Mouse (Mus musculus) embryonic facial prominence, embryonic 10.5 days (tissue): ENCODE results near the gene Cfap58. TPM values are rescaled to one million over a fixed set of nuclear protein-coding genes. Genes with fewer than 3 reads are reported as not detected.

ENCODE experiments used
- DNase-seq: peaks from one replicate; pipeline ENCODE4 v3.0.0-alpha.2; 2017; ENCODE audit warnings: low spot score
- H3K27ac ChIP-seq: fragments of 300-500 bp; sonication (generic); replicated peaks from 2 replicates; pipeline ENCODE4 v1.5.1; 2016; ENCODE audit warnings: mild to moderate bottlenecking
- H3K27me3 ChIP-seq: fragments of 300-500 bp; sonication (generic); replicated peaks from 2 replicates; pipeline ENCODE4 v1.6.1; 2016; ENCODE audit warnings: low read depth, mild to moderate bottlenecking; ENCODE audit not compliant: poor library complexity, severe bottlenecking
- H3K36me3 ChIP-seq: fragments of 300-500 bp; sonication (generic); replicated peaks from 2 replicates; pipeline ENCODE4 v1.6.1; 2016; ENCODE audit warnings: mild to moderate bottlenecking, moderate library complexity
- H3K4me1 ChIP-seq: fragments of 300-500 bp; sonication (generic); 2 replicates; pipeline ENCODE4 v1.6.1; 2016
- H3K4me3 ChIP-seq: fragments of 300-500 bp; sonication (generic); 2 replicates; pipeline ENCODE4 v1.5.1; 2016; ENCODE audit warnings: mild to moderate bottlenecking, moderate library complexity
- H3K9me3 ChIP-seq: fragments of 300-500 bp; sonication (generic); 2 replicates; pipeline ENCODE4 v1.6.1; 2016; ENCODE audit warnings: mild to moderate bottlenecking
- WGBS: fragments of 180-500 bp; shearing (Covaris S2); methylation state at CpG from one replicate; pipeline ENCODE4 v1.1.7; 2016; 5-methylcytosine and 5-hydroxymethylcytosine counted together
- polyA plus RNA-seq: library from polyadenylated mRNA; unstranded; fragments of >200 nt; fragmentation: Nextera tagmentation; extraction: Ambion mirVana; gene quantifications from 2 replicates; pipeline ENCODE4 v1.2.1, GENCODE M21; 2016

Cfap58 gene
- polyA plus RNA-seq, 1 experiment from 2014 or later = not detected

DNA sequence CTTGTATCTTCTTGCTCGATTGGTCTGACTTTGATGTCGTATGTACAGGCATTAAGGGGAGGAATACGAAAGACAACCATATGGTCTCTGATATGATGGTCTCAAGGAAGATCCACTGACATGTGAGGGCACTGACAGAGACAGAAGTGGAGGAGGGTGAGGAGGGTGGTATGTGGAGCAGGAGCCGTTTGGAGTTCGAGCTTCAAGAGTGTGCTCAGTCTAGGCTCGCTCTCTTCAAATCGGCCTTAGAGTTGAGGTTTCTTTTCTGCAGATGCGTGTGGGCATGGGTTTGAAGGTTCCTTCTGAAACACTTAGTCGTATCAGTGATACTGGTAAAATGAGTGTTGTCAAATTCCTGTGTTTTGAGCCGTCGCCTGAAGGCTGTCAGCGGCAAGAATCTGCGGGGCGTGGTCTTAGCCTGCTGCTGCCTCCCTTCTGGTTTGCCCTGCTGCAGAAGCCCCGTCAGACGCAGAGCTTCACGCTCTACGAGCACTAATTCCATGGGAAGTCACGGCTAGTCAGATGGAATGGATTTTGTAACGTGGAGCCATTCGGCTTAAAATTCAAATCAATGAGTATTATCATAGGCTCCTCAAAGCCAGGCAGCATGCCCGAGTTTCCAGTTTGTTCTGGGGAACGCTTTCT lies 9.5 kb downstream of the Cfap58 start:
- 51% methylated on average over 23 of the region's 23 CpGs for WGBS
- H3K9me3 ChIP-seq = no peaks in the 10 kb centered on the region
- no peaks in the 10 kb centered on the region; the same call in 1 of the 2 replicates for H3K27me3 ChIP-seq
- peaks cover 4% of the 10 kb centered on the region; the same call in 1 of the 2 replicates for H3K4me1 ChIP-seq
- H3K27ac ChIP-seq = no peak overlapping the region
- H3K4me3 ChIP-seq = no peak overlapping the region
- H3K36me3 ChIP-seq = no peaks in the 10 kb centered on the region
- DNase-seq = peak; percentile 29

DNA sequence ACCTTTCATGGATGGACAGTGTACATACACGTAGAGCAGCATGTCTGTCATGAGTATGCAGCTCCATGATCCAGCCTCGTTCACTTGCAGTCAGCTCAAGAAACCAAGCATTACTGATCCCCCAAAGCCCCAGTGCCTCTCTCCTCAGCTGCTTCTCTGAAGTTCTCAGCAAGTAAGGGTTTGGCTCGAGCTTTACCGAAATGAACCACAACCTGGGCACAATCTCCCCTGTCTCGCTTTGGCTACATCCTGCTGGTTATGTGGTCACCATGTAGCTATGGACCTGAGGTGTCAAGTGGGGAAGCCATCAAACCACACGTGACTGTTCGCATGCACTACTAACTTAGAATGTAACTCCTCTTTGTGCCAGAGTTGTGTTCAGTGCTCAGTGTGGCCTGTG lies 13.5 kb downstream of the Cfap58 start:
- DNase-seq = no peak
- no peak overlapping the region for H3K27ac ChIP-seq
- no peaks in the 10 kb centered on the region; the same call in 1 of the 2 replicates for H3K27me3 ChIP-seq
- H3K4me3 ChIP-seq = no peak overlapping the region
- H3K9me3 ChIP-seq = no peaks in the 10 kb centered on the region
- WGBS = 89% methylated on average over 7 of the region's 7 CpGs
- H3K36me3 ChIP-seq = no peaks in the 10 kb centered on the region
- H3K4me1 ChIP-seq = peaks cover 4% of the 10 kb centered on the region; the same call in 1 of the 2 replicates

DNA sequence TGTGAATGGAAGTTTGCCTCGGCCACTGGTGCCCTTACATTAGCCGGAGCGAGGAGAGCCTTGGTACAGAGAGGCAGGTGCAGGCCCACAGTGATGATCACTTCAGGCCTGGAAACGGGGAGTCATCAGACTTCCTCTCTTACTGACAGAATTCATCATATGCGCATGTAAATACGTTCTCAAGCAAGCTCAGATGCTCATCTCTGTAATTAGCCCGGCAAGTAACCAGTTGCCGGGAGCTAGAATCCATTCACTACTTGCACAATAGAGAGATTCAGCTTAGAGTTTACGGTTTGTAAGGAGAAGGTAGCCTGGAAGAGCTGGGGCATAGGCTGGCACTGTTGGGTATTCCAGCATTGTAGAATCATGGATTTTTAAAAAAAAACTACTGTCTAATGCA lies 15.7 kb downstream of the Cfap58 start:
- H3K9me3 ChIP-seq = no peaks in the 10 kb centered on the region
- WGBS = 65% methylated on average over 9 of the region's 9 CpGs
- H3K36me3 ChIP-seq = no peaks in the 10 kb centered on the region
- no peak for DNase-seq
- H3K27ac ChIP-seq = no peak overlapping the region
- H3K4me1 ChIP-seq = no peaks in the 10 kb centered on the region
- no peak overlapping the region for H3K4me3 ChIP-seq
- no peaks in the 10 kb centered on the region for H3K27me3 ChIP-seq

DNA sequence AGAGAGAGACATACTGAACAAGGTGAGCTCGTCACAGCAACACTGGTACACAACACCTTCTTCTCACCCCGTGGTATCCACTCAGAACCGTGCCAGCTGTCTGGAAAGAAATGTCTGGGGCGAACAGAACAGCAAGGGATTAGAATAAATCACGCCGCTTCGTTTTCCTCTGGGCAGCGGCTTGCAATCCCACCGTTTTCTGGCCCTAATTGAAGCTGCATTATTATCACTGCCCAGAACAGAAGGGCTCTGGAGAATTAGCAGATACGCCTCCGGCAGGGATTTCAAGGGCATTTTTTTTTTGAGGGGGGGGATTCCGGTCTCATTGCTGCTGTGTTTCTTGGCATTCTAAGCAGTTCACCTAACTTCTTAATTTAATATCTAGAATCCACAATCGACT lies 20.7 kb downstream of the Cfap58 start:
- Histone ChIP-seq H3K4me3 (no peak overlapping the region), H3K27me3 (no peaks in the 10 kb centered on the region), H3K9me3 (0 out of 2 replicates have a peak, but pooled peaks cover 2% of the 10 kb centered on the region), H3K36me3 (no peaks in the 10 kb centered on the region), H3K4me1 (no peaks in the 10 kb centered on the region), H3K27ac (no peak overlapping the region)
- DNase-seq = no peak
- 77% methylated on average over 13 of the region's 13 CpGs for WGBS

DNA sequence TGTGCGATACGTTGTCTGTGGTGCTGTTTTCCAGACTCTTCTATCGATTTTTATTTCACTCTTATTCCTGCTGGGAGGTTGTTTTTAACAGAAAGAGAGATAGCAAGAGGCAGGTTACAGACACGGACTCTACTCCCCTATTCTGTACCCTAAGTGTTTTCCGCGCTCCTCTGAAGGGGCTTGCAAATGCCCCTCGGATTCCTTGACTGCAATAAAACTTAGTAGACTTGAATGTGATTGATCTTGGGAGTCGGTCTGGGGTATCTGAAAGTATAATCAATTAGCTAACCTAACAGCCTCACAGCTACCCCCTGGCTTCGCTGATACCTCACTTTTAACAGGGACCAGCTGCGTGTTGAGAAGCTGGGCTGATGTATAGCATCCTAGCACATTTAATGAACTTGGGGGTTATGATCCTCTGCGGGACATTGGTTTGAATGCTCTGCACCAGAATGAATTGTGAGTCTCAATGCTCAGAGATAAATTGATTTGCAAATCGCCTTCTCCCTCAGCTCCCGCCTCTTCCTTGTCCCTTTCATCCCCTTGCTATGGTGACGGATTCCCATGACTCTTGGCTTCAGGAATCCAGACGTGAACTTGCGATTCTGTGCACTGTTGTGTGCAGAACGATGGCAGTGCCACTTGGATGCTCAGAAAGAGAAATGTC lies 31.7 kb downstream of the Cfap58 start:
- H3K4me3 ChIP-seq = no peak overlapping the region
- no peak overlapping the region for H3K27ac ChIP-seq
- no peak for DNase-seq
- H3K27me3 ChIP-seq = no peaks in the 10 kb centered on the region
- no peaks in the 10 kb centered on the region for H3K36me3 ChIP-seq
- WGBS = 76% methylated on average over 17 of the region's 17 CpGs
- no peaks in the 10 kb centered on the region for H3K9me3 ChIP-seq
- H3K4me1 ChIP-seq = no peaks in the 10 kb centered on the region

DNA sequence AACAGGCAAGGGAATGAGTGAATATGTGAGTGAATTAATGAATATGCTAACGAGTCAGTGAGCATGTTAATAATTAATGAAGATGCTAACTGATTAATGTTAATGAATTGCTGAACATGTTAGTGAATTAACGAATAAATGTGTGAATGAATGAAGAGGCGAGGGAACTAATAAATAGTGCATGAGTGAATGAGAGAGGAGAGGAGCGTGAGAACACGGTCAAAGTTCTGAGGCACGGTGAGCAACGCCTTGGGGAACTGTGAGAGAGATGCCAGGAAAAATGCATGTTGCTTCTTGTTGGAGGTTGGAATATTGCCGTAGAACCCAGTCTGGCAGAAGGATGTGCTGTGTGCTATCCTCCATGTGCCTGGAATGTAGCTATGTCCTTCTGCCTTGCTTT lies 33.6 kb downstream of the Cfap58 start:
- no peak for DNase-seq
- WGBS = 90% methylated on average over 8 of the region's 8 CpGs
- Histone ChIP-seq H3K27me3 (no peaks in the 10 kb centered on the region), H3K4me1 (no peaks in the 10 kb centered on the region), H3K9me3 (no peaks in the 10 kb centered on the region), H3K27ac (no peak overlapping the region), H3K36me3 (no peaks in the 10 kb centered on the region), H3K4me3 (no peak overlapping the region)

DNA sequence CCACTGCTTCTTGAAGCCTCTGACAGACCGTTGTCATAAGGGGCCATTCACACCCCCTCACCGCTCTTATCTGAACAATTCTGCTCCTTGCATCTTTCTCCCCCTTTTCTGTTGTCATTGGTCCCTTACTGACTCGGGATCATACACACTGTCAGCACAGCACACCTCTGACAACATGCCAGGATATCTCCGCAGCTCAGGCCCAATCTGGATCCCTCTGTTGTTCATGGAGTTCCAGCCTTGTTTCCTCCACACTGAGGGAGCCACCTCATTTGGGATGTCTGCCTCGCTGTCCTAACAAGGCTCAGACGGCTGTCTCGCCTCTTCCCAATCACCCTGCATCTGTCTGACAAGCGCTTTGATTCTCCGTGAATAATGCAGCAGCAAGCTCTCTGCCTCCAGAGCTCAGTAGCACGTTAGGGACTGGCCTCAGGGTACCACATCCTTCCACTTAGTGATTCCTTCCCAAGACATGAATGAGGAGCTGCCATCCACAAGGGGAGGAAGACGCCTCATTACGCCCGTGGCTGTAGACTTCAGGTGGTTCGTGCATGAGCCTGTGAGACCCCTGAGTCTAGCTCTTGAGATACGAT lies 40.7 kb downstream of the Cfap58 start:
- Histone ChIP-seq H3K36me3 (no peaks in the 10 kb centered on the region), H3K27me3 (no peaks in the 10 kb centered on the region), H3K27ac (no peak overlapping the region), H3K4me1 (no peaks in the 10 kb centered on the region), H3K9me3 (no peaks in the 10 kb centered on the region), H3K4me3 (no peak overlapping the region)
- DNase-seq = no peak
- WGBS = 73% methylated on average over 15 of the region's 15 CpGs

DNA sequence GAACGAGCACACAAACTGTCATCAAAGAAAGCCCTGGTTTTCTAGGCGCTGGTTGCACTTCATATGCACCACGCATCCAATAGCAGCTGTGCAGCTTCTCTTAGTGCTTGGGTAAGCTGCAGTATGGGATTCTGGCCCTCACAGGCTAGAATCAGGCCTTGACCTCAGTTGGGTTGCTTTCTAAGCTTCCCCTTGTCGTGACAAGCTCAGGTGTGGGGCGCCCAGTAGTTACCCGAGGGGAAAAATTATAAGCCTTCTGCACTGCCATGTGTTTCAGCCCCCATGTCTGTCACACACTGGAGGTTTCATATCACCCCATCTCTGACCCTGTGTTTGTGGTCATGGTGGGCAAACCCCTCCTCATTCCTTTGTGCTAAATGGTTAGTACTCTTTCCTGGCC lies 42.0 kb downstream of the Cfap58 start:
- Histone ChIP-seq H3K4me3 (no peak overlapping the region), H3K27ac (no peak overlapping the region), H3K27me3 (no peaks in the 10 kb centered on the region), H3K9me3 (no peaks in the 10 kb centered on the region), H3K36me3 (no peaks in the 10 kb centered on the region), H3K4me1 (no peaks in the 10 kb centered on the region)
- WGBS = 81% methylated on average over 6 of the region's 6 CpGs
- no peak for DNase-seq

DNA sequence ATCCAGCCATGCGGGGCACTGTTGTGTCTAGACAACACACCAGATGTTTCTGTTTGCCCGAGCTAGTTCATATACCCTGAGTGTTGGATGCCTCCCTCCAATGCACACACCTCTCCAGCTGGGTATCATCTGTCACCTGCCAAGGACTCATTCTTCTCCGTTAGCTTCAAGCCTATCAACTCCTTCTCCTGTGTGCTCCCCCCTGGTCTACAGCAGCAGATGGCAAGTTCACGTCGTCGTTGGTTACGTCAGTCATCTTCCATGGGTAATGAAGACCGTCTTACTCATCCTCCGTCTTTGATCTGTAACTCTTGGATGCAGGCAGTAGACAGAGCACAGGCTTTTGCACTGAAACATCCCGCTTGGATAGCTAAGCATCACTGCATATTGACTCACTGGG lies 42.8 kb downstream of the Cfap58 start:
- 84% methylated on average over 10 of the region's 10 CpGs for WGBS
- DNase-seq = no peak
- no peaks in the 10 kb centered on the region for H3K4me1 ChIP-seq

DNA sequence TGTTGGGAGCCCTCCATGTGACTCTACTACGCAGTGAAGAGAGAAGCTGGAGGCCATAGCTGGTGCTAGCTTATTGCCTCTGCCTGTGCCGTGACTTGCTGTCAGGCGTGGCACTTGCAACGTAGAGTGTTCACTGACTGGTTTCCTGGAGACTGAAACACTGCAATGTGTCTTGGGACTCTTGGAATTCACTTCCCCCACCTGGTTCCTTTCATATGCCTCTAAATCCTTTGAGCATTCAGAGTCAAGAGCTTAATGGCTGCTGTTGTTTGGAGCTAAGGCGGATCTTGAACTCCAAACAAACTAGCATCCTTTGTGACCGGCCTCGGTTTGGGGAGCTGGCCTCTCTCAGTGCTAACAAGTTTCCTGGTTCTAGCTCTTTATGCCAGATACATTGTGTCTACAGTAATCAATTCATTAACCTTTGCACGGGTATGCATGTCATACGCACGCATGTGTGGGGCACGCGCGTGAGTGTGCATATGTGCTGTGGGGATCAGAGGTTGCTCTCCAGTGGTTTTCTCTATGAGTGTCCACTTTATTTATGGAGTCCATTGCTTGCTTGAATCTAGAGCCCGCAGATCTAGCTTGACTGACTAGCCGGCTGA lies 48.2 kb downstream of the Cfap58 start:
- Histone ChIP-seq H3K36me3 (no peaks in the 10 kb centered on the region), H3K27me3 (no peaks in the 10 kb centered on the region), H3K4me3 (no peak overlapping the region), H3K27ac (no peak overlapping the region), H3K9me3 (no peaks in the 10 kb centered on the region), H3K4me1 (no peaks in the 10 kb centered on the region)
- DNase-seq = no peak
- 89% methylated on average over 15 of the region's 15 CpGs for WGBS

More for the DNA sequence above, 42.8 kb downstream of the Cfap58 start:
- no peaks in the 10 kb centered on the region for H3K27me3 ChIP-seq
- no peaks in the 10 kb centered on the region for H3K9me3 ChIP-seq
- no peak overlapping the region for H3K4me3 ChIP-seq
- H3K27ac ChIP-seq = no peak overlapping the region
- no peaks in the 10 kb centered on the region for H3K36me3 ChIP-seq

DNA sequence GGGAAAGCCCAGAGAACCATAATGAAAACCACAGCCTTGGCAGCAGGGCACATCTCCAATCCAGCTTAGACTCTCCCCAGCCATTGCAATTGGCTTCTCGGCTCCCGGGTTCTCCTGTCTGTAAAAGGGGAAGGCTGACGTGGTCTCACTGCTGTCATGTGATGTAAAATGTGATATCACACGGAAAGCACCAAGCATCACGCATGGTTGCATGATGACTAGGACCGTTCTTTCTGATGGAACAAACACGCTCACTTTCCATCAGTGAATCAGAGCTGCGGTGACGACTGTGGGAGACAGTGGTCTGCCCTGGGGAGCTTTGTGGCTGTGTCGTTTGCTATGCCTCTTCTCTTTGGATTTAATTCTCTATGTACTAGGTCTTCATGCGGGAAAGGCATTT lies 50.5 kb downstream of the Cfap58 start:
- H3K9me3 ChIP-seq = no peaks in the 10 kb centered on the region
- no peaks in the 10 kb centered on the region for H3K36me3 ChIP-seq
- H3K4me1 ChIP-seq = no peaks in the 10 kb centered on the region
- 88% methylated on average over 11 of the region's 11 CpGs for WGBS
- H3K27me3 ChIP-seq = no peaks in the 10 kb centered on the region
- H3K27ac ChIP-seq = no peak overlapping the region
- no peak overlapping the region for H3K4me3 ChIP-seq
- no peak for DNase-seq

DNA sequence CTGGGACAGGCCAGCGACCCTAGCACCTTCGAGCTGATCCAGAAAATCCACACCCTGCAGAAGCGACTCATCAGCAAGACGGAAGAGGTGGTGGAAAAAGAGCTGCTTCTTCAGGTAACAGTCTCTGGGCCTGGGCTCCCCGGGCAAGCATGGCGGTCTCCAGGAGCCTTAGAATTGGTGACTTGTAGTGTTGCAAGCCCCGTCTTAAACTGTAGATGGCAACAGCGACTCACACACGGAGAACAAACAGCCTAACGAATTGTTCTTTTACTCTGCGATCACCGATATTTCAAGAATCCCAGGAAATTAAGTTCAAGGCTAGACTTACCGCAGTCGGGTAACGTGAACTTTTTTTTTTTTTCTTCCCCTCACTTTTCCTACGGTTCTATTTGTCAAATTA lies 51.0 kb downstream of the Cfap58 start:
- Histone ChIP-seq H3K4me3 (no peak overlapping the region), H3K27ac (no peak overlapping the region), H3K36me3 (no peaks in the 10 kb centered on the region), H3K27me3 (no peaks in the 10 kb centered on the region), H3K9me3 (no peaks in the 10 kb centered on the region), H3K4me1 (no peaks in the 10 kb centered on the region)
- DNase-seq = peak; percentile 36
- 33% methylated on average over 16 of the region's 16 CpGs for WGBS
